Mouse (Mus musculus) macrophage (primary cell): ENCODE measurements around the gene 4930558K02Rik. TPM values are rescaled to one million over a fixed set of nuclear protein-coding genes. Genes with fewer than 3 reads are reported as not detected.

Source experiments
- H3K27ac ChIP-seq: fragments of 350-480 bp; formaldehyde crosslinking; 2 replicates; pipeline ENCODE4 v1.9.0; 2021
- H3K36me3 ChIP-seq: fragments of 350-480 bp; formaldehyde crosslinking; 2 replicates; pipeline ENCODE4 v1.9.0; 2021; ENCODE audit errors: inconsistent target
- H3K4me3 ChIP-seq: fragments of 350-480 bp; formaldehyde crosslinking; 2 replicates; pipeline ENCODE4 v1.9.0; 2021; ENCODE audit errors: inconsistent target
- H3K79me2 ChIP-seq: fragments of 350-480 bp; formaldehyde crosslinking; 2 replicates; pipeline ENCODE4 v1.9.0; 2021; ENCODE audit errors: inconsistent target
- WGBS: methylation state at CpG from one replicate; pipeline ENCODE4 v1.1.7; 2026; ENCODE audit warnings: inconsistent platforms; ENCODE audit not compliant: missing documents; 5-methylcytosine and 5-hydroxymethylcytosine counted together
- polyA plus RNA-seq: library from polyadenylated mRNA; stranded (reverse); fragments of 250-400 nt; gene quantifications from 3 replicates; pipeline ENCODE4 v1.2.4, GENCODE M21; 2018; ENCODE audit warnings: inconsistent platforms
- total RNA-seq, 78 experiments: library from RNA; depleted of rRNA; stranded (reverse); fragments of 250-400 nt; gene quantifications; 1 replicate in 9 of 78; 2 replicates in 24 of 78; 3 replicates in 43 of 78; 4 replicates in 2 of 78; pipeline ENCODE4 v1.2.4; 2018; ENCODE audit warnings: inconsistent platforms in 56 of 78

4930558K02Rik gene
- not detected for total RNA-seq (2018; cell fraction: chromatin; rRNA removed)
- total RNA-seq (2018; cell fraction: cytosol; rRNA removed): not detected
- not detected for total RNA-seq (2018; cell fraction: nucleus; rRNA removed)
- polyA plus RNA-seq: not detected in 3 replicates

- WGBS: 100% methylated on average over 1 of the region's 1 CpGs
- Histone ChIP-seq H3K79me2 (no peaks in the 10 kb centered on the region), H3K27ac (no peak within 1 kb of the TSS), H3K4me3 (no peak within 1 kb of the TSS), H3K36me3 (no peaks in the 10 kb centered on the region)
Observed at GRCm38 (mm10) chr1:161979536-161979935, at the start of gene 4930558K02Rik. 4930558K02Rik (minus strand) TSS chr1:161979636.

- 93% methylated on average over 8 of the region's 8 CpGs for WGBS
- Histone ChIP-seq H3K4me3 (no peak overlapping the region), H3K36me3 (no peaks in the 10 kb centered on the region), H3K27ac (no peak overlapping the region), H3K79me2 (no peaks in the 10 kb centered on the region)
Observed at GRCm38 (mm10) chr1:162023681-162024270, 44.3 kb upstream of the 4930558K02Rik start.

DNA sequence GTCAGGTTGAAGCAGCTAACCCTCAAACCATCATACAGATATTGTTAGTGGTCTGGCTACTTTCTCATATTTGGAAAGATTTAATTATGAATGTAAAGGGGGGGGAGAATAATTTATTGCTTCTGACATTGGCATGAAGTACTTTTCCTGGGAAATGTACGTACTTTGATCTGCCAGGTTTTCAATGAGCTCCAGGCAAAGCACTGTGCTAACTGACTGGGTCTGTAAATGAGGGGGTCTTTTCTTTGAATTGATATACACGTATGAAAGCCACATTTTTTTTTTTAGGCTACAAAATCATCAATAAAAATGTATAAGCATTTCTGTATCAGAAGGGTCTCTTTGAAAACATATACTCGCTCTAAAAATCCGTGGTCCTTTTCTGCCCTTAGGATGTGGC, 41.3 kb upstream of the 4930558K02Rik start:
- no peaks in the 10 kb centered on the region for H3K79me2 ChIP-seq
- no peak overlapping the region for H3K4me3 ChIP-seq
- H3K27ac ChIP-seq: no peak overlapping the region
- 92% methylated on average over 4 of the region's 4 CpGs for WGBS
- no peaks in the 10 kb centered on the region for H3K36me3 ChIP-seq

- no peak overlapping the region for H3K4me3 ChIP-seq
- no peak overlapping the region for H3K27ac ChIP-seq
Observed at GRCm38 (mm10) chr1:162020303-162020731, 40.9 kb upstream of the 4930558K02Rik start.

DNA sequence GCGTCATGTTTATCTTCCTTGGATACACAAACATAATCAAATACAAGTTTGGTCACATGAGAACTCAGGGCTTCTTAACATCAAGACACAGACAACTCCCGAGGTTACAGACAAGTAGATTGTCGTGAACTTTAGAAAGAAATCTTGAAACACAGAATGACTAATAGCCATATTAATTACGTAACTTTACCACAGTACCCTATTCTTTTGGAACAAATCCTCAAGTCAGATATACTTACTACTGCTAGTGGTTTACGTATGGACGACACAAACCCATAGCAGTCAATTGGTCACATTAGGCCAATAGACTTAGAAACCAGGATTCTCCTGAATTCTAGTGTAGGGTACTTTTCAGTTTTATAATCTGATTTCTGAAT, 39.2 kb upstream of the 4930558K02Rik start:
- Histone ChIP-seq H3K27ac (no peak overlapping the region), H3K79me2 (no peaks in the 10 kb centered on the region), H3K4me3 (no peak overlapping the region), H3K36me3 (no peaks in the 10 kb centered on the region)
- 33% methylated on average over 5 of the region's 6 CpGs for WGBS

More at GRCm38 (mm10) chr1:162020303-162020731, 40.9 kb upstream of the 4930558K02Rik start:
- Histone ChIP-seq H3K79me2 (no peaks in the 10 kb centered on the region), H3K36me3 (no peaks in the 10 kb centered on the region)
- 97% methylated on average over 7 of the region's 7 CpGs for WGBS

- H3K27ac ChIP-seq: no peak overlapping the region
- H3K79me2 ChIP-seq: no peaks in the 10 kb centered on the region
- H3K4me3 ChIP-seq: no peak overlapping the region
- 8% methylated on average over 12 of the region's 13 CpGs for WGBS
- no peaks in the 10 kb centered on the region for H3K36me3 ChIP-seq
Observed at GRCm38 (mm10) chr1:162017975-162018600, 38.7 kb upstream of the 4930558K02Rik start.

DNA sequence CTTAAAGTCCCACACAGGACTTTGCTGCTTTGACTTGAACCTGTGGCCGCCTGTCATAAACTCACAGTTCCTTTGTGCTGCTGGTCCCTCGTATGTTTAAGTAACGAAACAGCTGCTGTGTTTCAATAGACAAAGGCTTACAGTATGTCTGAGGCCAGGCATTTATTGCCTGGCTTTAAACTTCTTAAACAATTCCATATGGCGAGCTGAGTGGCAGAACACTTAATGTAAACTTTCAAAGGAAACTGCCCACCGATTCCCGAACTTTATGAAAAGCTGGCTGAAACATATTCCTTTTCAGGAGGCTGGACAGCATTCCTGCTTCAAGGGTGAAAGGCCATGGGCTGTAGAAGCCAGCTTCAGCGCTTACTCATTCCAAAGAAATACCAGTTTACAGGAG, 37.5 kb upstream of the 4930558K02Rik start:
- no peak overlapping the region for H3K4me3 ChIP-seq
- no peak overlapping the region for H3K27ac ChIP-seq
- no peaks in the 10 kb centered on the region for H3K36me3 ChIP-seq
- WGBS: 90% methylated on average over 7 of the region's 7 CpGs
- H3K79me2 ChIP-seq: no peaks in the 10 kb centered on the region

GRCm38 (mm10) chr1:162015247-162015862, 35.9 kb upstream of the 4930558K02Rik start:
- no peak overlapping the region for H3K4me3 ChIP-seq
- 94% methylated on average over 8 of the region's 8 CpGs for WGBS

DNA sequence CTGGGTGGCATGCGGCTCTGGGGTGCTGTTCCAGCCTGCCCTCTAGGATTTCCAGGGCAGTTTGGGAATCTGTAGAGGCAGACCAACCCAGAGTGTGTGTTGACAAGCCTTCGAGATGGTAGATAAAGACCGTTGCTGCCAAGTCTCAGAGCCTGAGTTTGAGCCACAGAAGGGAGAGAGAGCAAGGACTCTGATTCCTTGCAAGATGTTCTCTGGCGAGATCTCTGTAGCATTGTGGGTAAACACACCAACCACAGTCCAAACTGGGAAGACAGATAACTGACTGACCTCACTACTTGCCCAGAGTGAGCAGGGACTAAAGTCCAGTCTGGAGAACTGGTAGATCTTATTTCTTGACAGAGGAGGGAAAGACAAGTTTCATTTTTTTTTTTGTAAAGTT, 34.1 kb upstream of the 4930558K02Rik start:
- H3K4me3 ChIP-seq: no peak overlapping the region
- WGBS: 69% methylated on average over 4 of the region's 4 CpGs
- H3K36me3 ChIP-seq: no peaks in the 10 kb centered on the region
- H3K27ac ChIP-seq: no peak overlapping the region
- H3K79me2 ChIP-seq: no peaks in the 10 kb centered on the region

More at GRCm38 (mm10) chr1:162015247-162015862, 35.9 kb upstream of the 4930558K02Rik start:
- Histone ChIP-seq H3K79me2 (no peaks in the 10 kb centered on the region), H3K36me3 (no peaks in the 10 kb centered on the region), H3K27ac (no peak overlapping the region)

- Histone ChIP-seq H3K79me2 (no peaks in the 10 kb centered on the region), H3K27ac (no peak overlapping the region), H3K36me3 (no peaks in the 10 kb centered on the region), H3K4me3 (no peak overlapping the region)
- 46% methylated on average over 16 of the region's 16 CpGs for WGBS
Observed at GRCm38 (mm10) chr1:162011523-162012245, 32.2 kb upstream of the 4930558K02Rik start.

GRCm38 (mm10) chr1:162009086-162009485, 29.6 kb upstream of the 4930558K02Rik start:
- WGBS: 94% methylated on average over 8 of the region's 8 CpGs
- H3K4me3 ChIP-seq: no peak overlapping the region
- no peak overlapping the region for H3K27ac ChIP-seq
- no peaks in the 10 kb centered on the region for H3K36me3 ChIP-seq
- no peaks in the 10 kb centered on the region for H3K79me2 ChIP-seq

DNA sequence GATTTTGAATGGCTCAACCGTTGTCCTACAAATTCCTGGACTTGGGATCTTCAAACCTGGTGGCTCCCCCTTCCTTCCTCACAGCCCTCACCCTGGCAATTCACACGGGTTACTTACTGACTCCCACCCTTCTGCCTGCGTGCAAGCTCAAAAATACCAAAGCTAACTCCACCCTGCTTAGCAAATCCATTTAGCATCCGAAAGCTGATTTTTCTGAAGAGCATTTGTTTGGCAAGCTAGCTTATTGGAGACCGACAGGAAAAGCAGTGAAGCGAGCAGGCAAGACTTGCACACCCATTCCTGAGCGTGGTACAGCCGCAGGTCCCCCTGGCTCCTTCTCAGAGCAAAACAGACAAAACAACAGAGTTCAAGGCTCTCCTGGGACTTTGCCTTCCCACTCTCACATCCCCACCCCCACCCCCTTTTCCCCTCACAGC, 29.2 kb upstream of the 4930558K02Rik start:
- 79% methylated on average over 8 of the region's 8 CpGs for WGBS
- H3K36me3 ChIP-seq: no peaks in the 10 kb centered on the region
- no peak overlapping the region for H3K27ac ChIP-seq
- H3K4me3 ChIP-seq: no peak overlapping the region
- H3K79me2 ChIP-seq: no peaks in the 10 kb centered on the region

GRCm38 (mm10) chr1:162008208-162008607, 28.8 kb upstream of the 4930558K02Rik start:
- H3K36me3 ChIP-seq: no peaks in the 10 kb centered on the region
- no peak overlapping the region for H3K4me3 ChIP-seq
- 87% methylated on average over 4 of the region's 4 CpGs for WGBS
- H3K27ac ChIP-seq: no peak overlapping the region
- no peaks in the 10 kb centered on the region for H3K79me2 ChIP-seq

- Histone ChIP-seq H3K4me3 (no peak overlapping the region), H3K27ac (no peak overlapping the region), H3K36me3 (no peaks in the 10 kb centered on the region), H3K79me2 (no peaks in the 10 kb centered on the region)
- 42% methylated on average over 9 of the region's 9 CpGs for WGBS
Observed at GRCm38 (mm10) chr1:162006109-162006508, 26.7 kb upstream of the 4930558K02Rik start.
